Mouse (Mus musculus): ENCODE measurements around the gene Fbxo24.

- TF ChIP-seq CTCF (IDR thresholded peaks at IDR 0.05; ENCODE audit: extremely low read depth, insufficient read depth, insufficient read length, insufficient replicate concordance) (no peak), POLR2A (IDR thresholded peaks at IDR 0.05; ENCODE audit: low read depth, low read length) (no peak)
Measured at GRCm38 (mm10) chr5:137607860-137608653, 20.7 kb downstream of the Fbxo24 start.

Measured in spleen, adult 2 months (tissue).